Mouse (Mus musculus): ENCODE data around the gene Bbs2.
A peak's percentile ranks its signal among the peaks of the same experiment; 100 is the strongest.
"Not testable (repeated sequence)": the region's sequence is repeated elsewhere in the genome, so short reads cannot be mapped to it uniquely, and the experiment has no call there.

The Bbs2 gene

GRCm38 (mm10) chr8:94098081-94098974 lies at the start of gene Bbs2:
Bbs2 (minus strand) TSS chr8:94098928.
- peak; percentile 100 for DNase-seq

- DNase-seq = no peak
Measured at GRCm38 (mm10) chr8:94148236-94148635, 49.5 kb upstream of the Bbs2 start.

- DNase-seq = no peak
Measured at GRCm38 (mm10) chr8:94140266-94140795, 41.6 kb upstream of the Bbs2 start.

GRCm38 (mm10) chr8:94136933-94137332 lies 38.2 kb upstream of the Bbs2 start, which contains the start of gene Mt4:
Mt4 (plus strand) TSS chr8:94137197.
- DNase-seq = no peak

GRCm38 (mm10) chr8:94136192-94136591 lies 37.5 kb upstream of the Bbs2 start:
- DNase-seq = no peak

- no peak for DNase-seq
Measured at GRCm38 (mm10) chr8:94135556-94135955, 36.8 kb upstream of the Bbs2 start.

GRCm38 (mm10) chr8:94134601-94135000 lies 35.9 kb upstream of the Bbs2 start:
- not testable (repeated sequence) for DNase-seq

GRCm38 (mm10) chr8:94132096-94132495 lies 33.4 kb upstream of the Bbs2 start:
- DNase-seq = no peak

- no peak for DNase-seq
Measured at GRCm38 (mm10) chr8:94130126-94130525, 31.4 kb upstream of the Bbs2 start.

- no peak for DNase-seq
Measured at GRCm38 (mm10) chr8:94129133-94129789, 30.5 kb upstream of the Bbs2 start.

- no peak for DNase-seq
Measured at GRCm38 (mm10) chr8:94127711-94128110, 29.0 kb upstream of the Bbs2 start.

- DNase-seq = no peak
Measured at GRCm38 (mm10) chr8:94122711-94123468, 24.2 kb upstream of the Bbs2 start.

- no peak for DNase-seq
Measured at GRCm38 (mm10) chr8:94121625-94122024, 22.9 kb upstream of the Bbs2 start.

GRCm38 (mm10) chr8:94118776-94119430 lies 20.2 kb upstream of the Bbs2 start:
- DNase-seq = peak; percentile 38

- no peak for DNase-seq
Measured at GRCm38 (mm10) chr8:94113972-94114371, 15.2 kb upstream of the Bbs2 start.

GRCm38 (mm10) chr8:94113435-94113834 lies 14.7 kb upstream of the Bbs2 start:
- no peak for DNase-seq

GRCm38 (mm10) chr8:94110526-94111177 lies 11.9 kb upstream of the Bbs2 start:
- DNase-seq = no peak

GRCm38 (mm10) chr8:94109835-94110234 lies 11.1 kb upstream of the Bbs2 start:
- DNase-seq = no peak

GRCm38 (mm10) chr8:94109396-94109795 lies 10.7 kb upstream of the Bbs2 start:
- DNase-seq = no peak

- DNase-seq = no peak
Measured at GRCm38 (mm10) chr8:94107871-94108270, 9.1 kb upstream of the Bbs2 start.

GRCm38 (mm10) chr8:94104146-94104545 lies 5.4 kb upstream of the Bbs2 start:
- DNase-seq = peak; percentile 10

GRCm38 (mm10) chr8:94098996-94099395 lies 268 bp upstream of the Bbs2 start:
- DNase-seq = no peak
